ENCODE assay signal across 9 mouse cellular contexts in the genomic region with DNA sequence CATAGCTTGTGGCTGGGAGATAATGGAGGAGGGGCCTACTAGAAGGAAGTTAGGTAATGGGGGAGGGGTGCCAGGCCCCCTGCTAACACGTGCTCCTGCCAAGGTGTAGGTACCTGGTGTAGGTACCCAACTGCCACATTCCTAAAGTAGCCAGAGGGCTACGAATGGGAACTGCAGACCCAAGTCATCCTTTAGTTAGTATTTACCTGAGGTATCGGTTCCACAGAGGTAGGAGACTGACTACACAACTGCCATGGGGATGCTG.
A peak's percentile ranks its signal among the peaks of the same experiment; 100 is the strongest.
DNase-seq lines count a peak whose midpoint lies in the region; ATAC-seq lines count a peak whose summit lies in the region.
"Had no signal": no experiment of that assay in that cellular context is flagged by ENCODE, and none has a peak within 500 bp of the region (broad histone marks: within the 10 kb centered on the region; RNA-seq: fewer than 3 reads in every experiment).

No protein-coding gene starts in this region.

- H3K4me1 ChIP-seq in heart, embryonic 16.5 days (ENCODE audit: control insufficient read depth, insufficient read depth, low read length): peaks cover 38% of the 10 kb centered on the region
- peaks cover 97% of the 10 kb centered on the region for H3K4me1 ChIP-seq in midbrain, embryonic 10.5 days
- H3K4me1 ChIP-seq in midbrain, embryonic 16.5 days (ENCODE audit: control insufficient read depth, insufficient read depth, low read length): peaks cover 67% of the 10 kb centered on the region
- peaks cover 82% of the 10 kb centered on the region for H3K4me1 ChIP-seq in forebrain, embryonic 15.5 days
- H3K4me1 ChIP-seq in stomach, embryonic 15.5 days: peaks cover 20% of the 10 kb centered on the region

- H3K9ac ChIP-seq in heart, embryonic 16.5 days (ENCODE audit: low read length): no peak overlapping the region
- no peak overlapping the region for H3K9ac ChIP-seq in midbrain, embryonic 16.5 days (ENCODE audit: low read depth, low read length)
- H3K9ac ChIP-seq in forebrain, embryonic 15.5 days (replicated peaks): no peak overlapping the region
- H3K9ac ChIP-seq in stomach, embryonic 15.5 days: no peak overlapping the region

- peak overlapping the region; percentile 87 for H3K27ac ChIP-seq in heart, embryonic 16.5 days (ENCODE audit: low read length)
- peak overlapping the region; percentile 72 for H3K27ac ChIP-seq in midbrain, embryonic 10.5 days (replicated peaks)
- no peak overlapping the region for H3K27ac ChIP-seq in midbrain, embryonic 16.5 days (ENCODE audit: low read length)
- peak overlapping the region; percentile 81 for H3K27ac ChIP-seq in forebrain, embryonic 15.5 days (replicated peaks)
- H3K27ac ChIP-seq in stomach, embryonic 15.5 days: peak overlapping the region; percentile 23; the same call in 1 of the 2 replicates
- H3K27ac ChIP-seq: macrophage had no signal

- WGBS in heart, embryonic 16.5 days: 85% methylated on average over 3 of the region's 3 CpGs
- 96% methylated on average over 3 of the region's 3 CpGs for WGBS in midbrain, embryonic 10.5 days
- WGBS in midbrain, embryonic 16.5 days: 92% methylated on average over 3 of the region's 3 CpGs
- 93% methylated on average over 3 of the region's 3 CpGs for whole genome bisulfite sequencing in forebrain, embryonic 15.5 days
- WGBS in stomach, embryonic 15.5 days: 78% methylated on average over 3 of the region's 3 CpGs

- peak overlapping the region; percentile 41 for H3K4me2 ChIP-seq in heart, embryonic 16.5 days (ENCODE audit: low read depth, low read length)
- H3K4me2 ChIP-seq in midbrain, embryonic 16.5 days (ENCODE audit: low read length): no peak overlapping the region
- no peak overlapping the region for H3K4me2 ChIP-seq in forebrain, embryonic 15.5 days (replicated peaks)
- H3K4me2 ChIP-seq in stomach, embryonic 15.5 days: no peak overlapping the region

- ATAC-seq in heart, embryonic 16.5 days (replicated peaks; ENCODE audit: extremely low read depth, insufficient read depth, low FRiP score): no peak
- no peak for ATAC-seq in midbrain, embryonic 16.5 days
- ATAC-seq in forebrain, embryonic 15.5 days (replicated peaks): no peak
- ATAC-seq in stomach, embryonic 15.5 days (ENCODE audit: insufficient read depth, low FRiP score, low read depth): no peak
- ATAC-seq: activated CD4-positive, CD25-positive, alpha-beta regulatory T cell, adult 4 months had no signal

- H3K9me3 ChIP-seq in heart, embryonic 16.5 days (replicated peaks; ENCODE audit: control insufficient read depth, low read length): no peaks in the 10 kb centered on the region
- no peaks in the 10 kb centered on the region for H3K9me3 ChIP-seq in midbrain, embryonic 10.5 days (replicated peaks)
- no peaks in the 10 kb centered on the region for H3K9me3 ChIP-seq in midbrain, embryonic 16.5 days (replicated peaks; ENCODE audit: control insufficient read depth, low read length, poor library complexity, severe bottlenecking)
- H3K9me3 ChIP-seq in forebrain, embryonic 15.5 days: no peaks in the 10 kb centered on the region
- H3K9me3 ChIP-seq in stomach, embryonic 15.5 days: no peaks in the 10 kb centered on the region

- intact Hi-C loops in heart, postnatal 14 days (cut with DNase I): no loop called here

- H3K4me3 ChIP-seq in heart, embryonic 16.5 days (ENCODE audit: low read length): no peak overlapping the region
- no peak overlapping the region for H3K4me3 ChIP-seq in midbrain, embryonic 10.5 days
- no peak overlapping the region for H3K4me3 ChIP-seq in midbrain, embryonic 16.5 days (ENCODE audit: low read depth, low read length)
- H3K4me3 ChIP-seq in forebrain, embryonic 15.5 days: no peak overlapping the region
- H3K4me3 ChIP-seq in stomach, embryonic 15.5 days (replicated peaks): no peak overlapping the region

- peaks cover 5% of the 10 kb centered on the region; the same call in 1 of the 2 replicates for H3K36me3 ChIP-seq in heart, embryonic 16.5 days (ENCODE audit: control insufficient read depth, insufficient read depth)
- peaks cover 42% of the 10 kb centered on the region for H3K36me3 ChIP-seq in midbrain, embryonic 10.5 days
- no peaks in the 10 kb centered on the region for H3K36me3 ChIP-seq in midbrain, embryonic 16.5 days (ENCODE audit: control insufficient read depth, insufficient read depth, low read length)
- H3K36me3 ChIP-seq in forebrain, embryonic 15.5 days: no peaks in the 10 kb centered on the region
- H3K36me3 ChIP-seq in stomach, embryonic 15.5 days: no peaks in the 10 kb centered on the region

- no peak for DNase-seq in heart, postnatal 14 days
- DNase-seq in midbrain, embryonic 10.5 days (ENCODE audit: low spot score): no peak
- no peak for DNase-seq in right cerebral cortex, postnatal 10 days (ENCODE audit: low spot score in 2 of 2)

- no peaks in the 10 kb centered on the region for H3K27me3 ChIP-seq in heart, embryonic 16.5 days (ENCODE audit: control insufficient read depth, insufficient read depth, low read length)
- no peaks in the 10 kb centered on the region for H3K27me3 ChIP-seq in midbrain, embryonic 10.5 days (ENCODE audit: low read depth, poor library complexity, severe bottlenecking)
- H3K27me3 ChIP-seq in midbrain, embryonic 16.5 days (ENCODE audit: control insufficient read depth, insufficient read depth, low read depth, low read length): no peaks in the 10 kb centered on the region
- H3K27me3 ChIP-seq in forebrain, embryonic 15.5 days: no peaks in the 10 kb centered on the region
- no peaks in the 10 kb centered on the region for H3K27me3 ChIP-seq in stomach, embryonic 15.5 days (replicated peaks)
